Mouse (Mus musculus): ENCODE data around the gene Slc5a11. TPM values are rescaled to one million over a fixed set of nuclear protein-coding genes. Genes with fewer than 3 reads are reported as not detected.

Gene Slc5a11
- polyA plus RNA-seq, 1 experiment from 2014 or later: 0.11 TPM

DNA sequence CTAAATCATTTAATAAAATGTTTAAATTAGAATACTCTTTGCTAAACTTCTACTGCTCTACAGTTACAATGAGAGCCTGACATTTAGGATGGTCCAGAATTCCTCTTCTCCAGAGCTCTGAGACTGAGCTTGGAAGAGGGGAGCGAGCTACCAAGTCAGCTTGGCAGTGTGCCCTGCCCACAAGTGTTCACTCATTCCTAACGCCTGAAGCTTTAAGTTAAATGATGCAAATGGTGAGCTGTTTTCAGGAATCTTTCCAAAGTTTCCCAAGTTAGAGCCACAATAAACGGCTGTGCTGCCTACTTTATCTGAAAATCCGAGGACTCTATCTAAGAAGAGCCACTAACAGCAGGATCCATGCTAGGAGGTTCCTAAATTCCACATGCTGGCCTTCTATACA is 69.2 kb downstream of the Slc5a11 start:
- no peak overlapping the region for H3K27ac ChIP-seq (ENCODE audit: low read length)
- no peak overlapping the region for H3K4me3 ChIP-seq (ENCODE audit: low read length)
- H3K9me3 ChIP-seq (replicated peaks; ENCODE audit: control insufficient read depth, low read length): no peaks in the 10 kb centered on the region
- WGBS: 40% methylated on average over 4 of the region's 4 CpGs
- no peak for ATAC-seq (replicated peaks; ENCODE audit: extremely low read depth, insufficient read depth, low FRiP score)
- H3K36me3 ChIP-seq (ENCODE audit: control insufficient read depth, insufficient read depth): peaks cover 15% of the 10 kb centered on the region
- H3K4me1 ChIP-seq (ENCODE audit: control insufficient read depth, insufficient read depth, low read length): peaks cover 3% of the 10 kb centered on the region; the same call in 1 of the 2 replicates
- no peak overlapping the region for H3K4me2 ChIP-seq (ENCODE audit: low read depth, low read length)
- H3K9ac ChIP-seq (ENCODE audit: low read length): no peak overlapping the region
- H3K27me3 ChIP-seq (ENCODE audit: control insufficient read depth, insufficient read depth, low read length): no peaks in the 10 kb centered on the region

DNA sequence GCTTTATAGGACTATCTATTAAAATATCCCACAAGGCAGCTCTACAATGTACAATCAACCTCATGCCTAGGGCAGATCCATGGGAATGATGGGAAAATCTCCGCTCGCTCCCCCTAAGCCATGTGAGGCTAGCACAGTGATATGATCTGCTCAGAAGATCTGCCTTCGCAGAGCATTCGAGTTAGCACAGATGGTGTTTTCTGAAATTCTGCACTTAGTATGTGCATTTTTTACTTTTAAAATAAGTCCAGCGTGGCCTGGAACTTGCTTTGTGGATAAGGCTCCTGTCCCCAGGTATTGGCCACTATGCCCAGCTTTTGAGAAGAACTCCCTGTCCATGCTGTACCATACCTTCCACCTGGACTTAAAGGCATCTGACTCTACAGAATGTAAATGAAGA is 71.3 kb downstream of the Slc5a11 start:
- Histone ChIP-seq H3K4me2 (ENCODE audit: low read depth, low read length) (no peak overlapping the region), H3K9me3 (replicated peaks; ENCODE audit: control insufficient read depth, low read length) (no peaks in the 10 kb centered on the region), H3K9ac (ENCODE audit: low read length) (no peak overlapping the region), H3K4me3 (ENCODE audit: low read length) (no peak overlapping the region), H3K27me3 (ENCODE audit: control insufficient read depth, insufficient read depth, low read length) (no peaks in the 10 kb centered on the region), H3K4me1 (ENCODE audit: control insufficient read depth, insufficient read depth, low read length) (peaks cover 3% of the 10 kb centered on the region; the same call in 1 of the 2 replicates), H3K36me3 (ENCODE audit: control insufficient read depth, insufficient read depth) (peaks cover 17% of the 10 kb centered on the region; the same call in 1 of the 2 replicates), H3K27ac (ENCODE audit: low read length) (no peak overlapping the region)
- WGBS: 92% methylated on average over 5 of the region's 5 CpGs
- ATAC-seq (replicated peaks; ENCODE audit: extremely low read depth, insufficient read depth, low FRiP score): no peak

DNA sequence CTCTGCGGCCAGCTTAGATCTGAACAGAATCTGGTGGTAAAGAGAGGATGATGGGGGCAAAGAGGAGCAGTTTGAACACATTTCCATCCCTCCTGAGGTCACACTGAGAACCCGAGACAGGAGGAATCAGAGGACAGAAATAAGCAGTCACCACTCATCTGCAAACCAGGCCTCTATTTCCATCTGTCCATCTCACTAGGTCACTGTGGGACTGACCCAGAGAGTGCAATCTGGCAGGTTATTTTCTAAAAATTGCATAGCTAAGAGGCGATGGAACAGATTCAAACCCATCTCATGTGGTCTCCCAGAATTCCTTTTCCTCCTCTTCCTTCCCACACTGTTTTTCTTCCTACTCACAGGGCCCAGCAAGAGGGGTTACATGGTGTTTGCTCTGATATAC is 73.3 kb downstream of the Slc5a11 start:
- Histone ChIP-seq H3K4me1 (ENCODE audit: control insufficient read depth, insufficient read depth, low read length) (peaks cover 5% of the 10 kb centered on the region; the same call in 1 of the 2 replicates), H3K9ac (ENCODE audit: low read length) (no peak overlapping the region), H3K27ac (ENCODE audit: low read length) (no peak overlapping the region), H3K9me3 (replicated peaks; ENCODE audit: control insufficient read depth, low read length) (no peaks in the 10 kb centered on the region), H3K4me2 (ENCODE audit: low read depth, low read length) (no peak overlapping the region), H3K27me3 (ENCODE audit: control insufficient read depth, insufficient read depth, low read length) (no peaks in the 10 kb centered on the region), H3K4me3 (ENCODE audit: low read length) (no peak overlapping the region), H3K36me3 (ENCODE audit: control insufficient read depth, insufficient read depth) (peaks cover 23% of the 10 kb centered on the region; the same call in 1 of the 2 replicates)
- no peak for ATAC-seq (replicated peaks; ENCODE audit: extremely low read depth, insufficient read depth, low FRiP score)
- 79% methylated on average over 3 of the region's 3 CpGs for WGBS

DNA sequence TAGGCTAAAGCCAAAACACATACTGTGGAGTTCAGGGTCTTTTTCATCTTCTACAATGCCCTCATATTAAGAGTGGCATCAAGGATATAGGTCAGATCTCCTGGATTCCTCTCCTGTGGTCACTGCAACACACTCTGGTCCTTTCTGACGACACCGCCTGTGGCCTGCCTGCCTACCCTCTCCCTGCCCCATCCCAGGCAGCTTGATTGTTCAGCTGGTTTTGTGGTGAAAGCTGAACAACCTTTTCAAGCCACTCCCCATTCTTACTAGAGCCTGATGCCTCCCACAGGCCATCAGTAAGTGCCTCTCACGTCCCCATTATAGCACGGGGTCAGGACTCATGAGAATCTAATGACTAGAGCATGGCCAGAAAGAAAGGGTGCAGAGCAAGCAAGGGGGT is 74.6 kb downstream of the Slc5a11 start:
- WGBS: 76% methylated on average over 4 of the region's 4 CpGs
- H3K4me2 ChIP-seq (ENCODE audit: low read depth, low read length): no peak overlapping the region
- H3K4me1 ChIP-seq (ENCODE audit: control insufficient read depth, insufficient read depth, low read length): peaks cover 6% of the 10 kb centered on the region; the same call in 1 of the 2 replicates
- H3K27ac ChIP-seq (ENCODE audit: low read length): no peak overlapping the region
- H3K27me3 ChIP-seq (ENCODE audit: control insufficient read depth, insufficient read depth, low read length): no peaks in the 10 kb centered on the region
- no peaks in the 10 kb centered on the region for H3K9me3 ChIP-seq (replicated peaks; ENCODE audit: control insufficient read depth, low read length)
- H3K4me3 ChIP-seq (ENCODE audit: low read length): no peak overlapping the region
- H3K9ac ChIP-seq (ENCODE audit: low read length): no peak overlapping the region
- no peak for ATAC-seq (replicated peaks; ENCODE audit: extremely low read depth, insufficient read depth, low FRiP score)
- peaks cover 26% of the 10 kb centered on the region; the same call in 1 of the 2 replicates for H3K36me3 ChIP-seq (ENCODE audit: control insufficient read depth, insufficient read depth)

DNA sequence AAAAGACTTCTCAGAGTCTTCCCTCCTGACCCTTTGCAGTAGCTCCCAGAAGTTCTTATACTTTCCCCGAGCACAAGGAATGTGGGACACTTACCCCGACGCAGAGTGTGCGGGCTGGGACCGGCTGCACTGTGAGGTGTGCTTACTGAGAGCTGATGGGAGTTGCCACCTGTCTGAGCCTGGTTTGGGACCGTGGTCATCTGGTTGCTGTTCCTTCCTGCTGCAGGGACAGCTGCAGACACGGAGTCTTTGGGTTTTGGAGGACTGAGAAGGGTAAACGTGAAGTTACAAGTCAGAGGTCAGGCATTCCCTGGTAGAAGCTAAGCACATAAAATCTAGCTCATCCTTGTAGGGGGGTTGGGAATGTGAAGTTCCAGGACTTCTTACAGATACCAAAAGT is 77.4 kb downstream of the Slc5a11 start:
- Histone ChIP-seq H3K9ac (ENCODE audit: low read length) (no peak overlapping the region), H3K4me1 (ENCODE audit: control insufficient read depth, insufficient read depth, low read length) (peaks cover 6% of the 10 kb centered on the region; the same call in 1 of the 2 replicates), H3K4me2 (ENCODE audit: low read depth, low read length) (no peak overlapping the region), H3K27me3 (ENCODE audit: control insufficient read depth, insufficient read depth, low read length) (no peaks in the 10 kb centered on the region), H3K4me3 (ENCODE audit: low read length) (no peak overlapping the region), H3K9me3 (replicated peaks; ENCODE audit: control insufficient read depth, low read length) (no peaks in the 10 kb centered on the region), H3K36me3 (ENCODE audit: control insufficient read depth, insufficient read depth) (peaks cover 34% of the 10 kb centered on the region), H3K27ac (ENCODE audit: low read length) (no peak overlapping the region)
- ATAC-seq (replicated peaks; ENCODE audit: extremely low read depth, insufficient read depth, low FRiP score): no peak
- WGBS: 66% methylated on average over 8 of the region's 8 CpGs

DNA sequence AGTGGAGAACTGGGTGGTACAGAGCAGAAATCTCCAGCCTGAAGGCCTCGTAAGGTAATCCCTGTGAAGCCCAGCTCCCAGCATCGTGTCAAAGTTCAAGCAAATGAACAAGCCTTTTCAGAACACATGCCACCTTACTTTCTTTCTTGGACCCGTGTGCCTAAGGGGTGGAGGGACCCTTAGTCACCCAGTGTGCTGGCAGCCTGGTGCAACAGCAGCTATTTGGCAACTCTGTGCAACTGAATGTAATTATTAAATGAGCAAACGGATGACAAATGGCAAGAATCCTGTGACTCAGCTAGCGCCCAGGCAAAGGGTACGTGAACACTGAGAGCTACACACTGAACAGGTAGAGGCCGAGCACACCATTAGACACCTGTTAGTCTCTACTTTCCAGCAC is 79.3 kb downstream of the Slc5a11 start:
- WGBS: 89% methylated on average over 7 of the region's 7 CpGs
- peaks cover 34% of the 10 kb centered on the region for H3K36me3 ChIP-seq (ENCODE audit: control insufficient read depth, insufficient read depth)
- H3K27me3 ChIP-seq (ENCODE audit: control insufficient read depth, insufficient read depth, low read length): no peaks in the 10 kb centered on the region
- H3K4me3 ChIP-seq (ENCODE audit: low read length): no peak overlapping the region
- H3K9me3 ChIP-seq (replicated peaks; ENCODE audit: control insufficient read depth, low read length): no peaks in the 10 kb centered on the region
- ATAC-seq (replicated peaks; ENCODE audit: extremely low read depth, insufficient read depth, low FRiP score): no peak
- H3K4me1 ChIP-seq (ENCODE audit: control insufficient read depth, insufficient read depth, low read length): peaks cover 17% of the 10 kb centered on the region
- no peak overlapping the region for H3K9ac ChIP-seq (ENCODE audit: low read length)
- H3K27ac ChIP-seq (ENCODE audit: low read length): no peak overlapping the region
- no peak overlapping the region for H3K4me2 ChIP-seq (ENCODE audit: low read depth, low read length)

DNA sequence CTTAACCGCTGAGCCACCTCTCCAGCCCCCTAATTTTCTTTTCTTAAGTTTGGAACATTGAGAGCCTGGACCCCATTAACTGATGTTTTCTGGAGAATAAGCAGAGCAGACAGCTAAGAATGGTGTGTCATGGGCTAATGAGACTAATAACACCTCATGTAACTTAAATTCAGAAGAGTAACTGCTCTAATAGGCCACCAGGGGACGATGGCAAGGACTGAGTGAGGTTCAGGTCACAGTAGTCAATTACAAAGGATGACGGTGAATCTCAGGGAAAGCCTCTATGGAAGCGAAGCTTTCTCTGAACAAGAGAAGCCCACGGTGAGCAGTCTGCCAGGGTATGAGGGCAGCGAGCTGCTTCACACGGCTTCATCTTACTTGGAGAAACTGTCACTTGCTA is 80.8 kb downstream of the Slc5a11 start:
- H3K9me3 ChIP-seq (replicated peaks; ENCODE audit: control insufficient read depth, low read length): no peaks in the 10 kb centered on the region
- H3K27ac ChIP-seq (ENCODE audit: low read length): no peak overlapping the region
- H3K9ac ChIP-seq (ENCODE audit: low read length): no peak overlapping the region
- peaks cover 17% of the 10 kb centered on the region for H3K4me1 ChIP-seq (ENCODE audit: control insufficient read depth, insufficient read depth, low read length)
- peaks cover 35% of the 10 kb centered on the region for H3K36me3 ChIP-seq (ENCODE audit: control insufficient read depth, insufficient read depth)
- H3K4me3 ChIP-seq (ENCODE audit: low read length): no peak overlapping the region
- no peak overlapping the region for H3K4me2 ChIP-seq (ENCODE audit: low read depth, low read length)
- WGBS: 84% methylated on average over 7 of the region's 7 CpGs
- ATAC-seq (replicated peaks; ENCODE audit: extremely low read depth, insufficient read depth, low FRiP score): no peak
- no peaks in the 10 kb centered on the region for H3K27me3 ChIP-seq (ENCODE audit: control insufficient read depth, insufficient read depth, low read length)

DNA sequence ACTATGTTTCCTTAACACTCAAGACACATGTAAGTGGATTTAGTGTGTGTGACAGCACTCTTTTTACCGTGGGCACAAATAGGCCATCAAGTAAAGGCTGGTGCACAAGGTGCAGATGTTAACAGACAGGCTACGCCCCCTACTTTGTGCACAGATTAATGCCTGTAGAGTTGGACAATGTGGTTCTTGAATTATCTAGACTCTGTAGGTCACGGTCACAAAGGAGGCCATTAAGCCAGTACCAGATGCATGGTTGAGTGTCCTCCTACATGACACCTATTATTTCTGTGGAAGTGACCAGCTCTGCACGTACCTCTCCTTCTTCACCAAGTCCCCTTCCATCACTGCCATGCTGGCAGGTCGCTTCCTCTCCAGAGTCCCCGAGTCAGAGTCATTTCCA is 81.5 kb downstream of the Slc5a11 start:
- peaks cover 33% of the 10 kb centered on the region for H3K36me3 ChIP-seq (ENCODE audit: control insufficient read depth, insufficient read depth)
- H3K27me3 ChIP-seq (ENCODE audit: control insufficient read depth, insufficient read depth, low read length): no peaks in the 10 kb centered on the region
- no peak overlapping the region for H3K9ac ChIP-seq (ENCODE audit: low read length)
- peaks cover 17% of the 10 kb centered on the region for H3K4me1 ChIP-seq (ENCODE audit: control insufficient read depth, insufficient read depth, low read length)
- H3K4me3 ChIP-seq (ENCODE audit: low read length): no peak overlapping the region
- no peak overlapping the region for H3K4me2 ChIP-seq (ENCODE audit: low read depth, low read length)
- H3K9me3 ChIP-seq (replicated peaks; ENCODE audit: control insufficient read depth, low read length): no peaks in the 10 kb centered on the region
- ATAC-seq (replicated peaks; ENCODE audit: extremely low read depth, insufficient read depth, low FRiP score): no peak
- WGBS: 88% methylated on average over 6 of the region's 6 CpGs
- no peak overlapping the region for H3K27ac ChIP-seq (ENCODE audit: low read length)

DNA sequence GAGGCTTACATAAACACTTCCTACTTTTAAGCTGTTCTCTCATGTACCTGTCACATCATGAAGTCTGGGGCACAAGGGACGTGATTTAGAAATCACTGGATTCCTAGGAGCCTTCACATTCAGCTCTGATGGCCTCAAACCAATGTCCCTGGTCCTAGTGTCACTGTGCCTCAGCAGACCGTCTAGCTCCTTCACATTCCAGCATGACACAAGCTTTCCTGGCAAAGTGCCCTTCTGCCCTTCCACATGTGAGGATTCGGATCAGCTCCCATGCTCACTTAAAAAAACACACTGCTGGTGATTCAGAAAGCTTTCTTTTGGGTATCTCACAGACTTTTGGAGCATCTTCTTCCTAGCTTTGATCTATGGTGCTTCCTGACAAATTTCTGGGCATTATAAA is 83.6 kb downstream of the Slc5a11 start:
- H3K27ac ChIP-seq (ENCODE audit: low read length): peak overlapping the region; percentile 61

More for the DNA sequence above, 83.6 kb downstream of the Slc5a11 start:
- no peak overlapping the region for H3K9ac ChIP-seq (ENCODE audit: low read length)
- H3K4me3 ChIP-seq (ENCODE audit: low read length): no peak overlapping the region
- WGBS: 20% methylated on average over 3 of the region's 3 CpGs
- ATAC-seq (replicated peaks; ENCODE audit: extremely low read depth, insufficient read depth, low FRiP score): 0 out of 2 replicates have a peak, but pooled peaks have one; percentile 42
- H3K4me1 ChIP-seq (ENCODE audit: control insufficient read depth, insufficient read depth, low read length): peaks cover 12% of the 10 kb centered on the region
- no peaks in the 10 kb centered on the region for H3K9me3 ChIP-seq (replicated peaks; ENCODE audit: control insufficient read depth, low read length)
- no peaks in the 10 kb centered on the region for H3K27me3 ChIP-seq (ENCODE audit: control insufficient read depth, insufficient read depth, low read length)
- H3K36me3 ChIP-seq (ENCODE audit: control insufficient read depth, insufficient read depth): peaks cover 36% of the 10 kb centered on the region
- no peak overlapping the region for H3K4me2 ChIP-seq (ENCODE audit: low read depth, low read length)

All from heart, embryonic 16.5 days (tissue).